Mouse (Mus musculus) natural killer cell, adult 2 months (primary cell): ENCODE results near the gene Lhx1.

Experiments
- DNase-seq, 2 experiments: peaks; one replicate each; pipeline ENCODE4 v3.0.0; 2022; ENCODE audit warnings: low spot score in 2 of 2

Lhx1 gene

DNA sequence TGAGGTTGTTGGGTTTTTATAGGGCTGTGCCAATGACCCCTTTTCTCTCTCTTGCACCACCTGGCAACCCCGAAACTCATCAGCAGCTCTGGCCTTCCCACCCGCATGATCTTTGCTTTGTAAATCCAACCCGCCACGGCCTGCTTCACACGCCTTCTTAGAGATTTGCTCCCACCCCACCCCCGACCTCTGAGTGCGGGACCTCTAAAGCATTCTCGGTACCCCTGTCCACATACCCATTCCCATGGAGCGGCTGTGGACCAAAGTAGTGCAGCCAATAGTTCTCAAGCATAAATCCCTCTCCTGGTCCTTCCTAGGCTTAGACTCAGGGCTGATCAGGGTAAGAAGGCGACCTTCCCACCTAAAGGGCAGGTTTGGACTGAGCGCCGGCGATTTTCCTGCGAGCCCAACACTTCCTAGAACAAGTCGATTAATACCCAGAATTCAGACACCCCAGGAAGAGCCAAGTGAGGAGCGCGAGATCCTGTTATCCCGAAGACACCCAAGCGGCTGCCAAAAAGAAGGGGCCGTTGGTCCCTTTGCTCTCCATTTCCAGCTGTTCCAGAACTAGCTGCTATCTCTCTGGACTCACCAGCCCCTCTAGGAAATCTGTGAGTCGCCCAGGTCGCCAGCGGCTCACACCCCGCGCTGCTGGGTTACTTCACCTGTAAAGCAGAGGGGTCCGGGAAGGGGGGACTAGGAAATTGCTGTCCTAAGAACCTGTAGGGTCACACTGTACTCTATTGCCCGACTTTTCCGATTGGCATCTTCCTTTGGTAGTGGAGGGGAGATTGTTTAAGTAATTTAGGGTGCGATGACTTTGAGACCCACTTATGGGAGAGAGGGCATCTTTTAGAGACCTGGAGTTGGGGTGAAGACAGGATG lies 1.9 kb upstream of the Lhx1 start:
- no peak for DNase-seq

DNA sequence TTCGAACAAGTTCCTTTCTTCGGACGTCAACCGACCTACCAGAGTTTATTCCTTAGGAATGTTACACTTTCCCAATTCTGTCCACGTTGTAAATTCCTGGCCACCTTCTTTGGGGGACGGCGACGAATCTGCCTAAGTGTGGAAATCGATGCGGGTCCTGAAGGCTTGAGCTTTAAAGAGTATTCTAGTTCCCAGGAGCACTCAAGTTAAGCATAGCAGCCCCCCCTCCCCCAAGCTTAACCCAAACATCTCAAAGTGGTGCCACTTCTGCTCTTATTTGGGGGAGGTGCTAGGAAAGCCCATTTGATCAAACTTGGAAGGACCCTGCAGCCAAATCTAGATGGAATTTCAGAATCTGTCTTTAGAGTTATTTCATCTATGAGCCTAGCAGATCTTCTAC lies 1.1 kb upstream of the Lhx1 start:
- no peak for DNase-seq

DNA sequence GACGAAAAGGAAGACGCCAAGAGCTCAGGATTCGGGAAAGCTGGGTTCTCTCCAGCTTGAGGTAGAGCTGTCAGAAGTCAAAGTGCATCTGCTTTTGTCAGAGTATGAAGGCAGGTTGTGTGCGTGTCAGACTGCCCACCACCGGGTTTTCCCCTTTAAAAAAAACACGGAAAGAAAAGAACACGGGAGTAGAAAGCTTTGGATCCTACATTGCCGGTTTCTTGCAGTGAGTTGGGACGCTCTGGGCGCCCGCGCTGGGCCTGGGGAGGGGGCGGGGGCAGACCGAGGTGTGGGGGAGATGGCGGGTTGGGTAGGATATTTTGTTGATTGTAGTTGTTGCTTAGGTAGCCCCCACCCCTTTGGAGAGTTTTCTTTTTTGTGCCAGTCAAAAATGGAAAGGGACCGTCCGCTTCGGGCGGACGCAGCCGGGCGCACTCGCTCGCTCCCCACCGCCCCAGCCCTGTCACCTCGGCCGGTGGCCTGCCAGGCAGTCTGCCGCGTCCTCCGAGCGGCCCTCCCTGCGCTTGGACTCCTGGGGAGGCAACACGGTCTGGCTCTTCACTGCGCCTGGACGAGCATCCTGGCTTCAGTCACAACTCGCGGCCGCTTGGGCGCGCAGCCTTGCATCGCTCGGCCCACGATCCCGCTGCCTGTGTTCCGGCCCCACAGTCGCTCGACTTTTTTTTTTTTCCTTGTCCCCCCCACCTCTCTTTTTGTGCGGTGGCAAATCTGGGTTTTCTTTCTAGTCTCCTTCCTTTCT lies 644 bp downstream of the Lhx1 start:
- no peak for DNase-seq

DNA sequence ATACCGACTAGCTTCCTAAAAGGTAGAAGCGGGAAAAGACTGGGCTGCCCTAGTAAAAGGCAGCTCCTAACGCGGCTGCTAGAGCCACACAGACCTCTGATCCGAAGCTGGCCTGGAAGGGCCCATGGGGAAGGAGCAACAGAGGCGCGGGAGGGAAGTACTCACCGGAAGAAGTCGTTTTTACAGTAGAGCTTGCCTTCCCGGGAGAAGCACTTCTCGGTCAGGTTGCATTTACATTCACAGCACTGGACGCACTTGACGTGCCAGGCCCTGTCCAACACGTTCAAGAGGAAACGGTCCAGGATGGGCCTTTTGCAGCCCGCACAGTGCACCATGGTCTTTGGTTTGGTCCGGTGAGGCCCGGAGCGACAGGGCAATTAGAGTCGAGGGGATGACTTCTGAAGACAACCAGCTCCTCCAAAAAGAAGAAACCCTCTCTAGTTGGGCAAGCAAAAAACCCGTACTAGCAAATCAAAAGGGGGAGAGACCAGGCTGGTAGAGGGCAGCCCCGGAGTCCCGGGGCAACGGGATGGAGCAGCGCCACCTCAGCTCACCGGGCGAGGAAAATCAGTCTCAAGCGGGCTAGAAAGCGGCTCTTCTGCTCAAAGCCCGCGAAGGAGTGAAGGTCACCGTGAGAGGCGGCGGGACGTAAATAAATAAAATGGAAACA lies 1.4 kb downstream of the Lhx1 start:
- DNase-seq: no peak

DNA sequence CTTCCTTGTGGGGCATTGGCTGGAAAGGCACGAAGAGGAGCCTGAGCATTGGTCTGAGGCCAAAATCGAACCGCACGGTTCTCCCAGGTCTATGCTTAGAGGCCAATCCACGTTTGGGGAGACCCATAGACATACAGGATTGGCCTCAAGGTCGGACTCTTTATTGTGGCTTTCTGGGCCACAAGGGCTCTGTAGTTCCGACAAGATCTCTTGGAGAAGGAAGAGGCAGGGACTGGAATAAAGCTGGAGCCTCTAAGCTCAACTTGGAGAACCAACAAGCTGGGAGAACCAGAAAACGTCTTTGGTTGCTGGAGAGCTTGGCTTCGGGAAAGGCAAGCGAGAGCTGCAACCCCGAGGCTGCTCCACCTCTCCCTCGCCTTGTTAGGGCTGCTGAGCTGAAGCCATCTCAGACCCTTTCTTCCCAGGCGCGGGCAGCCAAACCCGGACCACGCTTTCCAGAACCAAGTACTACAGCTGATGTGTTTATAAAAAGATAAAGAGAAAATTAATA lies 2.0 kb downstream of the Lhx1 start:
- no peak for DNase-seq

DNA sequence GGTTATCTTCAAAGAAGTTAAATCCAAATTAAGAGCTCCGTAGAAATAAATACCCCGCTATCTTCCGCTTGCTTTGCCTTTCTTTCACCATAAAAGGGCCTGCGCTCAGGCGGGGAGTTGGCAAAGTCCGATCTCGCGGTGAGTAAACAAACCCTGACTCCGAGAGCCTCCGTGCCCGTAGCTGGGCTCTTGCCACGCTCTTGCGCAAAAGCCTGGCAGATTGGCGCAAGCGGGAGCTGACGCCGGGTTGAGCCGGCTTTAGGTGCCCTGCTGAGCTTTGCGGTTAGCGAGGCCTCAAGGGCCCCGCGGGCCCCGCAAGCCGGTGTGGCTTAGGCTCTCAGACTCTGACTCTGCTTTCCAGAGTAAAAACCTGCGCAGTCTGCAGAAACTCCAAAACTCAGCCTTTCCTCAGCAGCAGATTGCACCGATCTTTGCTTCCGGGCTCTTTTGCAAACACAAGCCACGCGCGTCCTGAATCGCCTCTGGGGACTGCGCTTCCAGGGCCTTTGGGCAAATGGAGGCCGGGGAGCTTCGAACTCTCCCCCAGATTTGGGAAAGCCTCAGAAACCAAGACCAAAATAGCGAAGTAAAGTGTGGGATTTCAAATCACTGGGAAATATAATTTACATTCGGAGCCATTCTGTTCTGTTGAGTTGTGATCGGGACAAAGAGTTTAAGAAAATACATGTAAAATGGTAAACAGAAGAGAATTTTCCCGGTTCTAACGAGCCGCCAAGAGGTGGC lies 2.6 kb downstream of the Lhx1 start:
- no peak for DNase-seq

DNA sequence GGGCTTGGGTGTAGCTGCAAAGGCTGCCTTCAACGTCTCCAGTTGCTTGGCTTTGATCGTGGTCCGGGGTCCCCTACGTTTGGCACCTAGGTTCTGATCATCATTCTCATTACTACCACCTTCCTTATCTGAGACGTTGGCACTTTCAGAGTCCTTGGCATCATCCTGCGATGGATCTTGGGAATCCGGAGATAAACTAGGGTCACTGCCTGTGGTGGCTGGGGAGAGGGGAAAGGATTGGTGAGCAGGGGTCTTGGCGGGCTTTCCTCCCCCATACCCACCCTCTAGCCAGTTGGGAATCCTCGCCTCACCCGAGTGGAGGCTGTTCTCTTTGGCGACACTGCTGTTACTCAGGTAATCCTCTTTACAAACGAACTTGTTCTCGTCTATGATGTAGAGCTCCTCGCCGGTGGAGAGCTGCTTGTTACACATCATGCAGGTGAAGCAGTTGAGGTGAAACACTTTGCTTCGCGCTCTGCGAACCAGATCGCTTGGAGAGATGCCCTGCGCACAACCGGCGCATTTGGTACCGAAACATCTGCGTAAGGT lies 3.5 kb downstream of the Lhx1 start:
- DNase-seq: no peak

DNA sequence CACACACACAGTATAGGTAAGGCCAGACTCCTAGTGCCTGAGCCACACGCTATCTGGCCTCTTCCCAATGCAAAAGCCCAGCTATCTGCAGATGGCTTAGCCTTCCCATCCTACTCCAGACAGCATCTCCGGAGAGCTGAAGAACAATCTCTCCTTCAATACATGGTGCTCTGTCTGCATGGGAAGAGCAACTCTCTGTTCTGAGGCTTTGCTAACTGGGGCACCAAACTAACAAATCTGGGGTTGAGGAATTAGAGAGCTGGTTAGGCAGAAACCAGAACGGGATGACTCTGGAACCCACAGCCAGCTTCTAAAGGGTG lies 4.3 kb downstream of the Lhx1 start:
- DNase-seq: no peak

DNA sequence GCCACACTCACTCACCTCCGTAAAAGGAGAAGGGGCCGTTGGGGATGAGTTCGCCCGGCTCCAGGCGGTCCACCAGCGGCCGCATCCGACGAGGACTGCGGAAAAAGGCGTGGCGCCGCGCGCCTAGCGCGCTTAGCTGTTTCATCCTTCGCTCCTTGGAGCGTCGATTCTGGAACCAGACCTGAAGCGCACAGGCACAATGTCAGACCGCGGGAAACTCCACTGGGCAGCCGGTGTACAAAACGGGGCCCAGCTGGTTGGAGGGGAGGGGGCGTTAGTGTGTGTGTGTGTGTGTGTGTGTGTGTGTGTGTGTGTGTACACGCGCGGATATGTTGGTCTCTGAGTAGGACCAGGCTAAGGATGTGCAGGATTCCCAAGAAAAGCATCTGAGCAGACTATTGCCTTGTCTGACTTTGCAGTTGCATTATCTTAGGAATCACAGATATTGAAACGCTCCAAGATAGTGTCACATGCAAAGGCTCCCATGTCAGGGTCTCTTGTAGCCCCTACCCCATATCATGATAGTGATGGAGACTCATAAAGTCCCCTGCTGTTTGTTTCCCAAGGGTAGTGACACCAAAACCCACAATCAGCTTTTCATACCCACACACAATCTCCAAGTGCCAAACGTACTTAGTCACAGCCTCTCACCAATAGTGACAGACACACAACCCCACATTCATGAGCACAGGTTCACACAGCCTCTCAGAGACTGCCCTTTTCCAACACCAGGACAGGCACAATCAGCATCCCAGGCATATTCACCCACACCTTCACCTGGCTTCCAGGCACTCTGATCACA lies 4.9 kb downstream of the Lhx1 start:
- no peak for DNase-seq

DNA sequence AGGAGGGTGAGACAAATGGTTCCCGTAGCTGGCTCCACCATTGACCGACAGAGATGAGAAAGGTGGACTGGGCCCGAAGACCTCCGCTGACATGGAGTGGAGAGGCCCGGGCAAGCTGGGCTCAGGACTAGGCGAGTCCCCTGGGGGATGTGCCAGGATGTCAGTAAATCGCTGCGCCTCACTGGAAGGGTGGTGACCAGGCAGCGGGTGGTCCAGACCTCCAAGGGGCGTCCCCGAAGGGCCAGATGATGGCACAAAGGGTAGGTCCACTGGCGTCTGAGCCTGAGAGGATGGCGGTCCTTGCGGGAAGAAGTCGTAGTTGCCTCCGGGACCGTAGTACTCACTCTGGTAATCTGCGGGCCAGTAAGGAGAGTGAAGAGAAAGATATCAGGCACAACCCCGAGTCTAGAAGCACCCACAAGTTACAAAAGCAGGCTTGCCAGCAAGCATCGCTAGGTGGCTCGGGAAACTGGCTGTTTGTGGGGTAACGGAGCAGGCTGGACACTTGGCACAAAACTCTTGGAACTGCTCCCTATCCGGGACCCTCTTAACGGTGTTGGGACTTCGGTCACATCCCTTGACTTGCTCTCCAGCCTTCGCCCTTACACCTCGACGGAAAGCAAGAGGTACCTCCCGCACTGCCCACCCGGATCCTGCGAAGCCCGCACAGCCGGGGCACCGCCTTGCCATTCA lies 5.6 kb downstream of the Lhx1 start:
- no peak for DNase-seq

DNA sequence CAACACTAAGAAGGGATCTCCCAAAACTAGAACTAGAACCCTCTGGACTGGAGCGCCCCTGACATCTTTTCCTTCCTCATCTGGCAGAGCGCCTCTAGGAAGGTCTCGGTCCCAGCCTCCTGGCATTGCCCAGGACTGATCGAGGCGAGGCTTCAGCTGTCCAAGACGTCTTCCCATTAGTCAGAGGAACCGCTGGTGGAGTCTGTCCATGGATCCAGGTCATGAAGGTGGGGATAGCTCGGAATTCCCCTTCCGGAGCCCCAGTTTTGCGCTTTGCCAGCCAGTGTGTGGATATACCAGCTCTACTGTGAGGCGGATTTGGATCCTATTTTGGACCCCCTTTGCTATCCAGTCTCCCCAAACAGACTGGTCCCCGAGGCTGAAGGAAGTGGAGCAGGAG lies 6.3 kb downstream of the Lhx1 start:
- no peak for DNase-seq

DNA sequence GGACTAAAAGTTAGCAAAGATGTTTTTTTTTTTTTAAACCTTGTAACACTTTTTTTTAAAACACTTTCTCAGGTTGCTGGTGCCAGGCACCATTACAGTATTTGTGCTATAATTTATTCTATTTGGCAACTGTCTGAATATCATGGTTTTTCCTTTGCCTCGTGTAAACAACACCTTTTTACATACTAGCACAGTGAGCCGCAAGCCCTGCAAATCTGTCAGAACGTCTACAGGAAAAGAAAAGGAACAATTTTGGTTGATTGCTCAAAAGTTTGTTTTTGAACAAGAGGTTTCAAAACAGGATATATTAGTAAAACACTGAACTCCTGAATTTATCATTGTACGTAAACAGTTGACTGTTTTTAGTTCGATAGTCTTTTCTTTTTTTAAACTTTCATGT lies 7.1 kb downstream of the Lhx1 start:
- DNase-seq: no peak

DNA sequence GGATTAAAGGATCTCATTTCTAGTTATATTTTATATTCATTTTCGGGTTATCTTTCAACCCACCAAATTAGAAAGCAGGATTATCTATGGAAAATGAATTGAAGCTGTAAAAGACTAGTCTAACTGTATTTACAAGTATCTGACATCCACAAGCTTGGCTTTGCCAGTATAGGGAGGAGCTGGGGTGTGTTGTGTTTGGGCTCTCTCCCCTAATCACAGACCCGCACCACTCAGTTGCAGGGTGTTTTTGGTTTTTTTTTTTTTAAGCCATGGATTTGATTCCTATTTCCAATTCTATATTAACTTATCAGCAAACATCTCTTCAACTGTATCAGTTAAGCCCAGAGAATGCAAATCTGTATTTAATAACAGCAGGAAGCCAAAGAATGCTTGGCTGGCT lies 7.9 kb downstream of the Lhx1 start:
- no peak for DNase-seq

DNA sequence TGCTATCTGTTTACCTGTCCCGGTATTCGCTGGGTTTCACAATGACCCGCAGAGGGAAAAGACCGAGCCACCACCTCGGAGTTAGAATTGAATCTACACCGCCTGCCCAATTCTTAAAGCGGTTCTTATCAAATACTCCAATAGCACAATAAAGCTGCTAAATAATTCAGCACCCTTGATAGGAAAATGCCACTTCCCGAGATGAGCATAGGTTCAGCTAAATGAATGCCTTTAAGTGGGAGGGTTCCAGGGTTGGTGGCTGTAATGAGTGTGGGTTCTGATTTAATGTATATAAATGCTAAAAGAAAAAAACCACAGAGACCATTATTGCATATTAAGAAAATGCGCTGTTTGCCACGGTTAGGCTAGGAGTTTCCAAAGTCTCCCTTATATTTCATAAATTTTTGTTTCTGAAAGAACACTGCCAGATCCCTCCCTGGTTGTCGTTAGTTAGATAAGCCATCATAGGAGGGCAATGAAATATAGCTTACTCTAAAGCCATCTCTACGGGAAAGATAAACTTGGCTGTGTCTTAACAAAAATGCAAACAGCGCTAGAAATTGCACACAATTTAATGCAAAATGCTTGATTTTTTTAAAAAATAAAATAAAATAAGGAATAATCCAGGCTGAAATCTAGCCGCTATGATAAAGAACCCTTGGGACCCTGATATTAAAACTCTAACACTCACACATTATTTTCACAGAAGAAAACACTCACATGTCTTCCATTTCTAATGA lies 8.7 kb downstream of the Lhx1 start:
- no peak for DNase-seq

DNA sequence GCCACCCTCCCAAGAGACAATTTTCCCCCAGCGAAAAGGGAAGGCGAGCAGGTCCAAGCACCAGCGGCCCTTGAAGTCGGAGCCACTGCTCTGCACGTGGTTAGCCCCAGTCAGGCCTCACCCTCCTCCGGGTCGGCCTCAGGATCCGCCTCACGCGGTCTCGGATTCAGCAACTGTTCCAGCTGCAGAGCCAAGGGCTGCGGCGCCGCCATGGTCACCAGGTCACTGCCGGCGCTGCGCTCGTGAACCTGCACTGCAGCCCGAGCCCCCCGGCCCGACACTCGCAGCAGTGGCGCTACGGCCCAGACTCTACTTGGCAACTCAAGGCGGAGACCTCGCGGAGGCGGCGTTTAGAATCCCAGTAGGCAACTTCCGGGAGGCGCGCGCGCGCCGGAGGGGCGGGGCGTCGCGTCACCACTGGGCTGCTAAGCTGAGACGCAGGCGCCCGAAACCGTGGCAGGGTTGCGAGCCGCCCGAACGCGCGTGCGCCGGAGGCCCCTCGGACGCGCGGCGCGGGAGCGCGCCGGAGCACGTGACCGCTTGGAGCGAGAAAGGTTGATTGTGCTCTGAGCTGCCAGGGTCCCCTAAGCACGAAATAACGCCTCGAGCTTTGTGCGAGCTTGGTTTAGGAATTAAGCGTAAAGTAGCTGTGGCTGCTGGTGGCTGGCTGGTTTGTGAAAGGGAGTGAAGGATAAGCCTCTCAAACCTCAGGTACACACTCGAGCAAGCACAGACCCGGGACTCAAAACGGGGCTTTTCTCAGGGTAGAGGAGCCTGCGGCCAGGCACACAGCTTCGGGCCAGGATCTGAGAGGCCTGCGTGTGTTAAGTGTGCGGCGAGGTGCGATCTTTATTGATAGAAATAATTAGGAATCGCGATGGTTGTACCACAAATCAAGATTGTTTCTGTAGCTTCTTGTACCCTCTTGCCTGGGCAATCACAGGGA lies 11.9 kb downstream of the Lhx1 start, which contains the start of gene Aatf:
Gene Aatf, minus strand, starts transcription at position 352 of the 946 bp plus-strand sequence.
- peak; percentile 92 to 95 for DNase-seq

DNA sequence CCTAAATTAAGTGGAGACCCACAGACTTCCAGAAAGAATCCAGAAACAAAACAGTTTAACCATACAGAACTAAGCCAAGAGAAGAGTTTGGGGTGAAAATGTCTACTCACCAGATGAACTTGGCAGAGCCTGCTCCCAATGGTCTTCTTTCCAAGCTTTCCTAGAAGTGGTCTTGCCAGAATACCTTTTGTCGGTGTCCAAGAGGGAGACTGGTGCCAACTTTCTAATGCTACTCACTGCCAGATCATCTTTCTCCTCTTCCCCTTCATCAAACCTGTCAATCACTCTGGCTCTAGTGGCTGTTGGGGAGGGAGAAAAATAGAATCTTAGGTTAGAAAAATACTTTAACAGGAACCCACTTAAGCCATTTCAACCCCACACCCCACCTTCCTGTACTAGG lies 13.3 kb downstream of the Lhx1 start:
- no peak for DNase-seq

DNA sequence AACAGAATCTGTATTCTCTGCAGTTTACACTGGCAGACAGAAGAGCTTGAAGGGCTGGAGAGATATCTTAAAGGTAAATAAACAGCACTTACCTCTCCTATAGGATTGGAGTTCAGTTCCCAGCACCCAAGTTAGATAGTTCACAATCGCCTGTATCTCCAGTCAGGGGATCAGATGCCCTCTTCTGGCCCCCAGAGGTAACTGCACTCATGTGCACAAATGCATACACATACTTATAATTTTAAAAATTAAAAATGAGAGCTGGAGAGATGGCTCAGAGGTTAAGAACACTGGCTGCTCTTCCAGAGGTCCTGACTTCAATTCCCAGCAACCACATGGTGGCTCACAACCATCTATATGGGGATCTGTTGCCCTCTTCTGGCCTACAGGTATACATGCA lies 21.0 kb downstream of the Lhx1 start:
- DNase-seq: no peak

DNA sequence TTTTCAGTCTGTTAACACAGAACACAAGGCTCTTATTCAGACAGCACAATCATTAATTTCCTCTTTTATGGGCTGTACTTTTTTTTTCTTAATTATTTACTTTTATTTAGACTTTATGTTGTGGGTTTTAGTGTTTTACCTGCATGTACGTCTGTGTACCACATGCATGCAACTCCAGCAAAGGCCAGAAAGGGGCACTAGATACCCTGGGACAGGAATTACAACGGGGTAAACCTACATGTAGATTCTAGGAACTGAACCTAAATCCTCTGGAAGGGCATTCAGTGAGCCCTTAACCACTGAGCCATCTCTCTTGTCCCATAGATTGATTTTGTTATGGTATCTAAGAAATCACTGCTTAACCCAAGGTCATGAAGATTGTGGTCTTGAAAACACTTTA lies 27.4 kb downstream of the Lhx1 start:
- no peak for DNase-seq
